Mouse (Mus musculus): ENCODE data around the gene 1700003F12Rik.

- TF ChIP-seq GATA1 (IDR thresholded peaks at IDR 0.05; ENCODE audit: low read length) (no peak), TAL1 (IDR thresholded peaks at IDR 0.05; ENCODE audit: low read length) (no peak)
These were observed 44.4 kb downstream of the 1700003F12Rik start for GRCm38 (mm10) chr2:154591239-154591638.

Measured in erythroblast, embryonic 14.5 days (primary cell).